Mouse (Mus musculus) midbrain, embryonic 15.5 days (tissue): ENCODE measurements around the gene Gm5475. TPM values are rescaled to one million over a fixed set of nuclear protein-coding genes. Genes with fewer than 3 reads are reported as not detected.

Experiments used
- polyA plus RNA-seq: library from polyadenylated mRNA; unstranded; fragments of >200 nt; fragmentation: Nextera tagmentation; extraction: Ambion mirVana; gene quantifications from 2 replicates; pipeline ENCODE4 v1.2.1, GENCODE M21; 2015

Gm5475 gene
- polyA plus RNA-seq, 1 experiment from 2014 or later = 0.09 TPM

Other genes with a start within 250 kb of the Gm5475 start
- gene Atf1, start 194.3 kb upstream of the Gm5475 start, polyA plus RNA-seq = 16.0 TPM in 2 replicates
- not detected in 2 replicates for gene Tmprss12, start 141.3 kb upstream of the Gm5475 start, polyA plus RNA-seq
- 3.2 and 4.3 TPM in 2 replicates for gene Mettl7a1, start 118.0 kb upstream of the Gm5475 start, polyA plus RNA-seq
- not detected in 2 replicates for gene Mettl7a3, start 87.2 kb upstream of the Gm5475 start, polyA plus RNA-seq
- 0.11 and 0.13 TPM in 2 replicates for gene Methig1, start 69.0 kb upstream of the Gm5475 start, polyA plus RNA-seq
- gene Mettl7a2, start 68.9 kb upstream of the Gm5475 start, polyA plus RNA-seq = not detected in 2 replicates
- not detected in 2 replicates for gene Higd1c, start 57.6 kb upstream of the Gm5475 start, polyA plus RNA-seq
- gene Slc11a2, start 2.9 kb downstream of the Gm5475 start, polyA plus RNA-seq = 28.0 and 31.0 TPM in 2 replicates
- 57.0 and 59.5 TPM in 2 replicates for gene Letmd1, start 46.9 kb downstream of the Gm5475 start, polyA plus RNA-seq
- gene Csrnp2, start 73.3 kb downstream of the Gm5475 start, polyA plus RNA-seq = 53.5 and 55.7 TPM in 2 replicates
- 40.2 and 42.8 TPM in 2 replicates for gene Tfcp2, start 129.9 kb downstream of the Gm5475 start, polyA plus RNA-seq
- gene Pou6f1, start 177.8 kb downstream of the Gm5475 start, polyA plus RNA-seq = 43.0 and 43.4 TPM in 2 replicates
- gene Dazap2, start 193.2 kb downstream of the Gm5475 start, polyA plus RNA-seq = 127 and 130 TPM in 2 replicates
- gene Smagp, start 214.8 kb downstream of the Gm5475 start, polyA plus RNA-seq = 4.0 and 4.9 TPM in 2 replicates
- 0.96 and 1.0 TPM in 2 replicates for gene Bin2, start 247.4 kb downstream of the Gm5475 start, polyA plus RNA-seq